Mouse (Mus musculus) kidney, postnatal 14 days (tissue): ENCODE results near the gene Cenpw.
A peak's percentile ranks its signal among the peaks of the same experiment; 100 is the strongest.

Experiments
- DNase-seq: peaks from one replicate; pipeline ENCODE4 v3.0.0; 2022; ENCODE audit warnings: mixed read lengths

Cenpw gene

GRCm38 (mm10) chr10:30199916-30200826, at the start of gene Cenpw:
Cenpw (minus strand) TSS chr10:30200560.
- peak; percentile 90 for DNase-seq

- no peak for DNase-seq
Observed at GRCm38 (mm10) chr10:30249654-30250053, 49.3 kb upstream of the Cenpw start.

- DNase-seq: no peak
Observed at GRCm38 (mm10) chr10:30199501-30199900, 859 bp downstream of the Cenpw start.

- no peak for DNase-seq
Observed at GRCm38 (mm10) chr10:30167700-30168099, 32.7 kb downstream of the Cenpw start.
